Mouse (Mus musculus) mesoderm, embryonic 11.5 days (tissue): ENCODE results near the gene Thyn1.

ENCODE experiments used
- DNase-seq: peaks from one replicate; pipeline ENCODE4 v3.0.0-alpha.2; 2012; ENCODE audit warnings: low read depth, low spot score

Thyn1 gene

GRCm38 (mm10) chr9:26999461-27000395 lies at the start of gene Thyn1, which contains the start of gene Acad8:
Gene Thyn1, plus strand, starts transcription at chr9:26999710.
Gene Acad8, minus strand, starts transcription at chr9:26999566.
- peak; percentile 95 for DNase-seq

GRCm38 (mm10) chr9:26977754-26978153 lies 21.8 kb upstream of the Thyn1 start:
- DNase-seq = no peak

DNA sequence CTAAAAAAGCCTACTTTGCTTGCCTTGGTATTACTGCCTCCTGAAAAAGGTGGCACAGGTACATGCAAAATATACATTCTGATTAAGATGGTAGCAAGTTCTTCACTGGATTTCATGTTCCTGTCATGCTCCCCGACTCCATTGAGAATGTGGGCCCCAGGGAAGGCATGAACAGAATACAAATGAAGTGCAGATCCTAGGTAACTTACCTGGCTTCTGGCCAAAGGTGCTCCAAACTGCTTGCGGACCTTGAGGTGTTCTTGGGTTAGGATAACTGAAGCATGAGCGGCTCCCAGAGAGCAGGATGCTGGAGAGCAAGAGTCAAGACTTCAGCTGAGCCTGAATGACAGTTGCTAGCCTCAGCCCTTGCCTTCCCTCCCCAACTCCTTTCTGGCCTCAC lies 20.7 kb upstream of the Thyn1 start:
- DNase-seq = no peak

- no peak for DNase-seq
Observed at GRCm38 (mm10) chr9:26985090-26985613, 14.4 kb upstream of the Thyn1 start.

DNA sequence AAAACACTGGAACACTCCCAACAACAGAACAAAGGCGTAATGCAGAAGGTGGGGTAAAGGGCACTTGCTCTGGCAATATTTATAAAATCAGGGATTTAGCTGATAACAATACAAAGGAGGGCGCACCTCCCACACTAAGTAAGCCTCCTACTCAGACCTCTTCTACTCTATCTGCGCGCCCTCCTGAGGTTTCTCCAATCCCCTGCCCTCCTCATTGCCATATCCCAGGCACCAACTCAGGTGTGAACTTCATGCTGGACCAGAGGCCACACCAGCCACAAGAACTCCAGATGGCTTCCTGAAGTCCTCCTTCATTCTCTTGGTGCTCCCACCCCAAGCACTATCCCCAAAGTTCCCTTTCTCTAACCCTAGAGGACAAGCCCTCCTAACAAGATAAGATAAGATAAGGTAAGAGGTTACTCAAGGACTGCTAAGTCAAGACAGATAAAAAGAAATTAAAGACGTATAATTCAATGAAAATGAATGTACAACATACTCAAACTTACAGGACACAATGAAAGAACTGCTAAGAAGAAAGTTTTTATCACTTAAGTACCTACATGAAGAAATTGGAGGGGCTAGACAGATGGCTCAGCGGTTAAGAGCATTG lies 13.7 kb upstream of the Thyn1 start:
- DNase-seq = no peak

DNA sequence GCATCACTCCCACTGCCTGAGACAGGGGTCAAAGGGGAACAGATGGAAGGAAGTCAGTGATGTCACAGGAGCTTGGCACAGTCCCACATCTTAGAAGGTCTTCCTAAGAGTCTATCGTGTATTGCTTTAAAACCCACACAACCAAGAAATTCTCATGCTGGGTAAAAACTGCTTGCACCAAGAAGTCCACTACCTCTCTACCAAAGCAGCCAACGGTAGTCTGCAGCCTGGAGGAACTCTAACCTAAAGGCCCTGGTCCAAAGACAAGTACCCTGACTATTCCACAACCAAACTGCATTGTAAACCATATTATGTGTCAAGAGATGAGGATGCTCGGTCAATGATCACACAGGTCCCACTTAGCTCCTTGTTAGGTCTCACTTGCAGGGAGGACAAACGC lies 9.3 kb upstream of the Thyn1 start:
- DNase-seq = no peak

DNA sequence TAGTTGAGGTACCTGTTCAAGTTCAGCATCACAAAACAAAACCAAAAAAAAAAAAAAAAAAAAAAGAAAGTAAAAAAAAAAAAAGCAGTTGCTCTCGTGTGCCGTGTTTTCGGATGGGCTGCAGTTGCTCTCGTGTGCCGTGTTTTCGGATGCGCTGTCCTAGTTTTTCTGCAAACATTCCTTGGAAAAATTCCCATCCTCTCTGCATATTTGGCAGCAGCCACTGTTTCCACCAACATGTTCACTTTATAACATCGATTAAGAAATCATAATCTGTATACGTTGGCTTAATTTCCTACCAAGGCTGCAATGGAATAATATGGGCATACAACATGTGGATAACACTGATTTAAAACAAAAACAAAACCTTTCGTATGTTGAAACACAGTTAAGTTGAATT lies 6.4 kb upstream of the Thyn1 start:
- no peak for DNase-seq

GRCm38 (mm10) chr9:26993900-26994299 lies 5.6 kb upstream of the Thyn1 start:
- no peak for DNase-seq

GRCm38 (mm10) chr9:26997062-26997461 lies 2.4 kb upstream of the Thyn1 start:
- no peak for DNase-seq

- no peak for DNase-seq
Observed at GRCm38 (mm10) chr9:26997501-26997900, 2.0 kb upstream of the Thyn1 start.

DNA sequence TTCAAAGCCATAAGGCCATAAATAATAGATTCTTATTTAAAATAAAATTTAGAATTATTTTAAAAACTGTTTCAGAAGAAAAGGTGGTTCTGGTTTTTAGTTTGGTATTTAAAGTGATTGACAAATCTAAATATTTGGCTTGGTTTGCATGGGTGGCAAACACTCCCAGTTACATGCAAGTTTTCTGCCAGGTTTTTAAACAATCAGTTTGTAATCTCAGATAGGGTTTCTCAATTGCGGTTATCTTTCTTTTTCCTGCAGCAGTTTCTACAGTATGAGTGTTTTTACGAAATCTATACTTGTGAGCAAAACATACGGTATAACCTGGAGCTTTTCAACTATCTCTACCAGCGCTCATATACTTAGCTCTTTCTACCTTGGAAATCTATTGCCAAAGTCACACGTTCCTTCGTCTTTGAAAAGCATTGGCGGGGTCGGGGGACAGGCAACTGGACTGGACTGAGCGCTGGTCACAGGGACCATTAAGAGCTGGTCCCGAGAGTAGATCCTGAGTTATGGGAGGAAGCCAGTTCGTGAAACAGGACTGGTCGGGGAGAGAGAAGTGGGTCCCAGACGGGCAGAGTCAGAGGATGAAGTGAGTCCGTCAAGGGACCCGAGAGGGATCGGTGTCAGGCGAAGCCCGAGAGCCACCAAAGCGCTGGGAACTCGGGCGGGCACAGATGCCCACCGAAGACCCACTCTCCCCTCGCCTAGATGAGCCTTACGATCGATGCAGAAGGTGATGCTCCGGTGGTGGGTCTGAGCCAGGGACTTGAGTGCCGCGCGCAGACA lies 645 bp upstream of the Thyn1 start:
- DNase-seq = no peak

DNA sequence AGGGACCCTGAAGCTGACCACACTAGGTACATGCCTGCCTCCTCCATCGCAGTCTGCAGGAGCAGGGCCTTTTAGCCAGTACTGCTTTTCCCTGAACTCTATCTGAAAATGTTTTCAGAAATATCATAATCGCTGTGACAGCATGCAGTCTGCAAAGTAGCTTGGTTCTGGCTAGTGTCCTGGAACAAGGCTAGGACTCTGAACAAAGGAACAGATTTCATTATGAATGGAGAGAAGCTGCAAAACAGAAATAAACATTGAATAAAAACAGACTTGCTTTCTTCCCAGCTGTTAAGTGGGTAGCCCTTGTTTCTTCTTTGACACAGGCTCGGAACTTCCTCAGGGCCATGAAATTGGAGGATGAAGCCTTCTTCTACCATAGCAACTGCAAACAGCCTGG lies 5.7 kb downstream of the Thyn1 start:
- no peak for DNase-seq

- DNase-seq = no peak
Observed at GRCm38 (mm10) chr9:27005933-27006332, 6.4 kb downstream of the Thyn1 start.

GRCm38 (mm10) chr9:27006866-27007265 lies 7.4 kb downstream of the Thyn1 start:
- DNase-seq = no peak

- DNase-seq = no peak
Observed at GRCm38 (mm10) chr9:27009231-27009630, 9.7 kb downstream of the Thyn1 start.

GRCm38 (mm10) chr9:27011572-27011971 lies 12.1 kb downstream of the Thyn1 start:
- no peak for DNase-seq

DNA sequence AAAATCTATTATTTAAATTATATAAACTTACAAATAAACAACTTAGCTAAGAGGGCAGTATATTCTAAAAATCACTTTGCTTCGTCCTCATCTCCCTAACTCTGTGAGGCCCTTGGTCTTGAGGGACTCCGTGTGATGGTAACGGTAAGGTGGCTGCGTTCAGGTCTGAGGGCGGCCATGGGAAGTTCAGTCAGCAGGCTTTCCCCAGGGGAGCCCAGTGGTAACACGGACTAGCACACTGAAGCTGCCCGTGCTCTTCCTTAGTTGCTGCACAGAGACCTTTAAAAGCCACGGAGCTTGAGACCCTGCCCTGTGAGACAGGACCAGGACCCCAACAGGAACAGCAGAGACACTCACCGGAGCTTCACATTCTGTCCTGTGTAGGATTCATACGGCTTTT lies 19.5 kb downstream of the Thyn1 start:
- DNase-seq = no peak

DNA sequence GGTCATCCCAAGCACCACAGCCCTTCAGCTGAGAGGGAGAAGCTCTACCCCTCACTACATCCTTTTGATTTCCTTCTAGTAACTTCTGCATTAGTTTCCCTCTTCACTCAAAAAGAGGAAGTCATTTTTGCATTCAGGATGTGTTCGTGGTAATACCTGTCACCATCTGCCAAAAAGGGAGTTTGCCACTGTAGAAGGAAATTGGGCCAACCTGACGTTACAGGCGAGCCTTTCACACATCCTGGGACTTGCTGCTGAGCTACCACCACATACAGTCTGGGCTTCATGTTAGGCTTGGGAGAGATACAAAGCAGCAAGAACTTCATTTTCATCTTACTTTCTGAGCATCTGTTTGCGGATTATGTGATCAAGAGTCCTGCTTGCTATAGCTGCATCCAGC lies 24.2 kb downstream of the Thyn1 start:
- no peak for DNase-seq

- DNase-seq = no peak
Observed at GRCm38 (mm10) chr9:27026708-27027107, 27.2 kb downstream of the Thyn1 start.

DNA sequence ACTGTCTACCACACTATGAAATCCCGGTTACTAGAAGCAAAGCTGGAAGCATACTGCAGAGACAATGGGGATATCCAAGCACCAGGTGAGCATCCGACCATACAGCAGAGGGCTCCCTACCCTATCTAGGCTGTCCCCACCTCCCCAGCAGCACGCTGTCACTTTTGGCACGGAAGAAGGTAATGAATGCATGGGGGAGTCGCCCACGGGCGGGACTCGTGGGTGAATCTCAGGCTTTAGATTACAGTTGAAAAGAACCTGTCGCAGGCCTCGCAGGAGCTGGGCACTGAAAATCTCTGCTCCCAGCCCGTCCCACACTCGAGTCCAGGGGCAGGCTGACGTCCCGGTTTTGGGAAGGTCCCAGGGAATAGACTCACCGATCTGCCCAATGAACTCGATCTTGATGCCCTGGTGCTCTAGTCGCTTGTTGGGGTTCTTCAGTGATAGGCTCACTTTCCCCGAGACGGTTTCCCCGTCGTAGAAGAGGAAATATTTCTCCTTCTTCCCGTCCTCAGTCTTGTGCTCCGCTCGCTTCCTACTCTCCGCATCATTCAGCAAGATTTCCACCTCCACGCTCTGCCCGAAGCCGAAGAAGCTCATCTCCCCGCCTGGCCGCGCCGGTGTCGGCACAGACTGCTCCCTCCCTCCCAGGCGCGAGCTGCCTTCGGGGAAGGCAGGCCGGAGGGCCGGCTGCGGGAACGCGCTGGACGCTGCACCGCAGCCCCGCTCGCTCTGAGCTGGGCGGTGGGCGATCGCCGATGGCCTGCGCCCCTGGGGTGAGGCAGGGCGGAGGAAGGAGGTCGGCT lies 29.7 kb downstream of the Thyn1 start:
- peak; percentile 22 for DNase-seq
